Mouse (Mus musculus) gastrocnemius, adult 18-20 months (tissue): ENCODE measurements around the gene Zcchc14. TPM values are rescaled to one million over a fixed set of nuclear protein-coding genes. Genes with fewer than 3 reads are reported as not detected.
A peak's percentile ranks its signal among the peaks of the same experiment; 100 is the strongest.

Source experiments
- DNase-seq: peaks from one replicate; pipeline ENCODE4 v3.0.0; 2021; ENCODE audit warnings: low spot score
- long read RNA-seq, 2 experiments: library from polyadenylated mRNA; stranded (forward); transcript quantifications; one replicate each; pipeline ENCODE4 v2.0.0; 2021
- total RNA-seq, 2 experiments: library from RNA; stranded (reverse); gene quantifications; 2 replicates each; pipeline ENCODE4 v1.2.3; 2021

Gene Zcchc14
- 10 to 100 TPM; 15.6 to 17.1 TPM for total RNA-seq
- long read RNA-seq, experiment 1, partial matches to known transcripts = 3 of 8 reads
- long read RNA-seq, experiment 1, other reads (novel, unspliced or antisense) = 5 of 8 reads
- long read RNA-seq, experiment 2, full-length matches to known transcripts = 3 of 6 reads
- long read RNA-seq, experiment 2, partial matches to known transcripts = 2 of 6 reads
- long read RNA-seq, experiment 2, other reads (novel, unspliced or antisense) = 1 of 6 reads

DNA sequence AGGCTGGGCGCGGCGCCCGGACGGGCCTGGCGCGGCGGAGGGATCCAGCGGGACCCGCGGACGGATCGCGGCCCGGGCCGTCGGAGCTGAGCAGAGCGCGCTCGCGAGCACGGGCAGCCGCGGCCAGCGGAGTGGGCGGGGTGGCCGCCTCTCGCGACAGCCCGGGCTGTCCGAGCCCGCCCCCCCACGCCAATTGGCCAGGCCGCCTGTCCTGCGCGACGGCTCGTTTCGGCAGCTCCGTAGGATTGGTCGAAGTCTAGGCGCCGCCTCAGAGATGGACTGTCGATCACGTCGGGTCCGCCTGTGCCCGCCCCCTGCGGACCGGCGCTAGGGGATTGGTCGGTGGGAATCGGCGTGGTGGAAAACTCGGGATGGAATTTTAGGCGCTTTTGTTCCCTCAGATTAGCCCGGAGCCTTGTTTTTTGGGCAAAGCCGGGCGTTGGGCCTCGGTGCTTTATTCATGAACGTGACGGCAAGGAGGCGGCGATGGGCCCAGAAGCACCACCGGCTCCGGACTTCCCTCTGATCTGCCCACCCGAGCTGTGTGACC, at the start of gene Zcchc14:
Gene Zcchc14, minus strand, starts transcription at position 128 of the 550 bp plus-strand sequence.
- DNase-seq = peak; percentile 98

DNA sequence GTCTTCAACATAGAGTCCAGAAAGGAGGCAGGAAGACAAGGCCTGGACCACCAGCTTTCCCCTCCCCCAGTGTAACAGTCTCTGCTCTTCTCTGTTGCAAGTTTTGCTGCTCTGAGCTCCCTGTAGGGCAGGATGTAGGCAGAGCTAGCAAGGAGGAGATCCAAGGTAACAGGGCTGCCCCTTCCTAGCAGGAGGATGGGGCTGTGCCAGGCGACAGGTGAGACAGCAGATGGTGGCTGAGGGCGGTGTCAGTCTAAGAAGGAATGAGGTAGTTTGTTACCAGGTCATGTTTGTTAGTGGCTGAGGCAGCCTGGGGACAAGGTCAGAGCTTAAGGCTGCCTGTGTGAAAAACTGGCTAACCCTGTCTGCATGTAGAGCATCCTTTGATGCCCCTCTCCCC, 47.2 kb upstream of the Zcchc14 start:
- DNase-seq = no peak

DNA sequence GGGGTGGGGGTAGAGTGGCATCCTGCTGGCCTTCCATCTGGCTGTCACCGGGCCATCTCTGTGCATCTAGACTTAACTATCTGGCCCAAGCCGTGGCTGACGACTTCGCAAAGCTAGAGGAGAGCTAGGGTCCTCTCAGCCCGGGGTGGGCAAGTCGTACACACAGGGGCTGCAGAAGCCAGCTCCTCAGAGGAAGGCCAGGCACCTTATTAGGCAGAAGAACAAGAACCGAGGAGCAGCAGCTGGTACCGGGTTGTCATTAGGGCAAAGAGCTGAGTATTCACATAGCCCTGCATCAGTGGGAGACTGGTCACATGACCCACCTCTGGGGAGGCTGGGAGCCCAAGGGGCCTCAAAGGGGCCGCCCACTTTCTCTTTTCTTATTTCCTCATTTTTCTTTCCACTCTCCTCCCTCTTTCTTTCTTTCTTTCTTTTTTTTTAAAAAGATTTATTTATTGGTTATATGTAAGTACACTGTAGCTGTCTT, 46.0 kb upstream of the Zcchc14 start:
- no peak for DNase-seq

DNA sequence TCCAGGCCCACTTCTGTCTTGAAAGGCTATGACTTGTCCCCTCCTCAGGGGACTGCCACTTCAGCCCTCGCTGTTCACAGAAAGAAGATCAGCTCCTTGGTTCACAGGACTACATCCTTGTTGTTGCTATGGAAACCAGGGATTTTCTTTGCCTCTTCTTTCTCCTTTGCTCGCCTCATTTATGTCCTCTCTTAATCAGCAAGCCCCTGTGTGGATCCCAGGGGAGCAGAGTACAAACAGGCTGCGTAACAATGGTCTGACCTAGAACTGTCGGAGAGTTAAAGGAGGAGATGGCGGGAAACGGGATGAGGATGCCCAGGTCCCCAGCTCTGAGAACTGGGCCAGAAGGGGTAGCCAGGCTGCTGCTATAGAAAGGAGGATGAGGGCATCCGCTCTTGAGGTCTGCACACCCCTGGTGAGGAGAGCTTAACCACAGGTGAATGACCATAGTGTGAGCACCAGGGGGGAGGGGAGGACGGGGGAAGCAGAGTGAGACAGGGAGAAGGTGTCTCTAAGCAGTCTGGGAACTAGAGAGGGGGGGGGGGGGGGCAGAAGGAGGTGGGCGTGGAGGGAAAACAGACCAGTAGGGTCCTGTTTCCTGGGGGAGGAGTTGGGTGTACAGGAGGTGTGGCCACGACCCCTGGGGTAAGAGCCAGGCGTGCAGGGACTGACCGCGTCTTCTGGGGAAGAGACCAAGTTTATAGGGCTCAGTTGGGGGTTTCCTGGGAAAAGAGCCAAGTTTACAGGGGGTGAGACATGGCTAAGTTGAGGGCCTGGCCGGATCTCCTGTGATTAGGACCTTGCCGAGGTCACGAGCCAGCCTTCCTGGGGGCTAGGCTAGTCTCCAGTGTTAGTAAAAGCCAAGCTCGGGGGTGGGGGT, 45.3 kb upstream of the Zcchc14 start:
- DNase-seq = no peak

DNA sequence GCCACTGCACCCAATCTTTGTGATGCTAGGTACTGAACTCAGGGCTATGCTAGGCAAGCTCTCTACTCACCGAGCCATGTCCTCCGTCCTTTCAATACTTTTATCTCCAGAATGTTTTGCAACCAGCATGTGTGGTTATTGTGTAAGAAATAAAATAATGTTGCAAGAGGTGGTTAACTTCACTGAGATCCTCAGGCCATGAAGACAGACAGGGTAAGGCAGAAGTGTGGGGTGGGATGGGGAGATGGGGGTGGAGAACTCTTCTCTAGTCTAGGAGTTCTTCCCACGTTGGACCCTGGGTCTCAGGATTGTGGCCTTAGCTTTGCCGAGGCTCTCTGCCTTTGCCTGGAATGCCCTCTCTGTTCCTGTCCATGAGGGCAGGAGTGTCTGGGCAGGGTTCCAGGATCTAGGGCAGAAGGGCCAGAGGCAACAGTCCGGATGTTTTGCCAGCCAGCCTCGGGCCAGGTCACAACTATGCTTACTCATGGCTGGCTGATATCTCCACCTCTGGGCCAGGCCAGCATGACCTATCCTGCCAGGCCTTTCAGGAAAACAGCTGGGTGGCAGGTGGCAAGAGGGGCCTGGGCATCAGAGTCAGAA, 43.0 kb upstream of the Zcchc14 start:
- peak; percentile 71 for DNase-seq

DNA sequence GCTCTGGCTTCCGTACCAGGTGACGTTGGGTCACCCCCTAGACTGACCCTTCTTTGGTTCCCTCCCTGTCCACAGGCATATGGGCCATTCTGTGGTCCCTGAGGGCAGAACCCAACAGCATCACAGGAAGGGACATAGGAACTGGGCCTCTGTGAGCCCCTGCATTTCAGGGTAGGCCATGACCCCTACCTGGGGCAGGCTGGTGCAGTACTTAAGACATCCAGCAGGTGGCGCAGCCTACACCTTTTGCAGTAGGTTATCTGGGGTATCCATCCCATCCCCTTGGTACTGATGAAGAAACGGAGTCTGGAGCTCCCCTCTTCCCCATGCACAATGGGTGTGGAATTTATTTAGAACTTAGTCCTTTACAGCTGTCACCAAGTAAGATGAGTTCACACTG, 41.8 kb upstream of the Zcchc14 start:
- DNase-seq = peak; percentile 48

DNA sequence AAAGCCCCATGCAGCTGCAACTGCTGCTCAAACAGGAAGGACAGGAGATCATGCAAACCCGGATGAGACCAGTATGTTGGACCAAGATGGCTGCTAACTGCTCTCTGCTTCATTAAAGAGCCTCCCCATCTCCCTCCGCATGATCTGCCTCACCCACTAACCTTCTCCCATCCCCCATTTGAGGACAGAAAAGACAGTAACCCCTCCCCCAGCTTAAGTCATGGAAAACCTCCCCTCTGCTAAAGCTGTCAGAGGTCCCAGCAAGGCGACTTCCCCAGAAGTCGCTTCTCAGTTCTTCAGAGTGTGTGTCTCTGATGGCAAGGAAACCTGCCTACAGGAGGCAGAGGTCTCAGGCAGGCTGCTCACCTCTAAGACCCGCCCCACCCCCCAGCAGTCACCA, 35.8 kb upstream of the Zcchc14 start:
- DNase-seq = no peak

DNA sequence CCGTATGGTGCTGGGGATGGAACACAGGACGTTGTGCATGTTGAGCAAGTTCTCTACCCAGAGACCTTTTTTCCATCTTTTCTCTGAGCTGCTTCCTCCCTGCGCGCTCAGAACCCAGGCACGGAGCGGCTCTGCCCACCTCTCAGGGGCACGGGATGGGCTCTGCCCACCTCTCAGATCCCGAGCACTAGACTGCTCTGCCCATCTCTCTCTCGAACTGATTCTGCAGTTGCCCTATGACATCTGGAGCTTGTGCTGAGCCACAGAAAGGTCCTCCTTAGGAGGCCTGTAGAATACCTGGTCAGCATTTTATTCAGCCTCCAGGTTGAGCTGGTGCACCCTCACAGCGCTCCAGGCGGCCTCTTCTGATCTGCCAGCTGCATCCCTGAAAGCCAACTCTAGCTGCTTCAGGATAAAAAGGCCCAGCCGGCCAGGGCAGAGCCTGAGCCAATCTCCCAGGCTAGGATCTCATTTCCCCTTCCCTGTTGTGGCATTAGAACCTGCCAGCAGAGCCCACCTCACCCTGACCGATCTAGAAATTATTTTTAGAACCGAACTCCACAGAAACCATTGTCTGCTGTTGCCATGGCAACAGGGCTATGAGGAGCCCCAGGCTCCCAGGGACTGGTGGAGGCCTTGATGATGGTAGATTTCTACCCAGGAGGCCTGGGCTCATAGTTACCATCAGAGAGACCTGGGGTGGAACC, 34.9 kb upstream of the Zcchc14 start:
- no peak for DNase-seq

DNA sequence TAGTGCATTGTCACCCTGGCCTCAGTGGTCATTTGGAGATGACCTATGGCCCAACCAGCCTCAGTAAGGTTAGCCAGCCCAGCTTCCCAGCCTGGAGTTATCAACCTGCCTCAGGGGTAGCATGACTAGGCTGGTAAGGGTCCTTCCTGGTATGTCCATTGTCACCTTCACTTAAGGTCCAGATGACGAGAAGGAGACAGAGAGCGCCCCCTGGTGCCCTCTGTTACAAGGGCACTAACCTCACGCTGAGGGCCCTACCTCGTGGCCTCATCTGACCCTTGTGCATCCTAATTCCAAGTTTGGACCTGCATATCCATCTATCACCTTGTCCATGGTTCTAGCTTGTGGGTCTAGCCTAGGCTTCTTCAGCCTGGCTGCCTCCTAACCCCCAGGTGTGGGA, 32.7 kb upstream of the Zcchc14 start:
- peak; percentile 61 for DNase-seq

DNA sequence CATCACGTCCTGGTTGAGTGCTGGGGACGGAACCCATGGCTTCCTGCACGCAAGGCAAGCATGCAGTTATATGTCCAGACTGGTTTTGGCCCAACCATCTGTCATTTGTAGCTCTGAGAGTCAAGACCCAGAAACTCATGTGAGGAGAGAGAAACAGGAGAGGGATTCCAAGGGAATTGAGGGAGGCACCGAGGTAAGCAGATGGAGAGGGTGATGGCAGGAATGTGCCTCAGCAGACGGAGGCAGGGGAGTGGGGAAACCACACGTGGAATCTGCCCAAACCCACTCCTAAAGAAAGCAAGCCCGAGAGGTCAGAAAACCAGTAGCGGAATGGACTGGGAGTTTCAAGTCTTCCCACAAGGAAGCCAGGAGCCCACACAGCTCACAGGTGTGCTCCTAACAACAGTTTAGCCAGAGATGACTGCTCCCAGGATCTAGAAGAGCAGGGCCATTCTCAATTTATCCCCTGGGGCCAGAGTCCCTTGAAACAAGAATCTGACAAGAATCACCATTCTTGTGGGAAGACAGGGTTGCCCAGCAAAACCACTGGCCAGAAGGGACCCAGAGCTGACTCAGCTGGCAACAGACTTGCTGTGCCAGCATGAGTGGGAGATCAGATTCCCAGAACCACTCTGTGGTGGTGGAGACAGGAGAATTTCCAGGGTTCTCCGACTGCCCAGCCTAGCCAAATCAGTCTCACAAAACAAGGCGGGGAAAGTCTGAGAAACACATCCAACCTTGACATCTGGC, 30.6 kb upstream of the Zcchc14 start:
- no peak for DNase-seq

DNA sequence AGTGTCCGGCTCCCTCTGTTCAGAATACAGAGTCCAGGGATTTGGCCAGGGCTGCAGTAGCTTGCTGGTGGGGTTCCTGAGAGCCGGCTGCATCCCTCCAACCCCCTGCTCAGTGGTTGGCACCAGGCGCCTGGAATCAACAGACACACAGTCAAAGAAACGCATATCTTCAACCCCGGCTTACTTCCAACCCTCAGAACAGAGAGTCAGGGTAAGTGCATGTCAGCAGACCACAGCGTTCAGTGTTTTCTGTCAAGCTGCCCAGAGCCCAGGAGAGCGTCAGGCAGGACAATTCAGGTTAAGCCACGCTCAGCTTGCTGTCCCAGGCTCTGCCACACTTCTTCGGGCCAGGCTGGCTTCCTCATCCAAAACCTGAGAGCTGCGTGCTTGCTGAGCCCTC, 28.8 kb upstream of the Zcchc14 start:
- DNase-seq = no peak

DNA sequence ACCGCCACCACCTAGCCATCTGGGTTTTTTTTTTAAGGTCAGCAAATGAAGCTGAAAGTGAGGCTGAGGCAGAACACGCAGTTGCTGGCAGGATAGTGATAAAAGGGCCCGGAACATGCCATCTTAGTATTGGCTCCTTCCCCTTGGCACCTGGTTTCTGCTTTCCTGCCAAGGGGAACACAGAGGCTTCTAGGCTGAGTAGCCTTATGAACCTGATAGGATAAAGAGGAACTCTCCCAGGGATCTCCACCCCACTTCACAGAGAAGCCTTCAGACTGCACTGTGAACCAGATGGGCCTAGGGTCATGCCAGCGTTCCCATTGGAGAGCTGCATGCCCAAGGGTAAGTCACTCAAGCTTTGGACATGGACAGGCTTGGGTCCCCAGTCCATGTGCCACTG, 28.2 kb upstream of the Zcchc14 start:
- no peak for DNase-seq

DNA sequence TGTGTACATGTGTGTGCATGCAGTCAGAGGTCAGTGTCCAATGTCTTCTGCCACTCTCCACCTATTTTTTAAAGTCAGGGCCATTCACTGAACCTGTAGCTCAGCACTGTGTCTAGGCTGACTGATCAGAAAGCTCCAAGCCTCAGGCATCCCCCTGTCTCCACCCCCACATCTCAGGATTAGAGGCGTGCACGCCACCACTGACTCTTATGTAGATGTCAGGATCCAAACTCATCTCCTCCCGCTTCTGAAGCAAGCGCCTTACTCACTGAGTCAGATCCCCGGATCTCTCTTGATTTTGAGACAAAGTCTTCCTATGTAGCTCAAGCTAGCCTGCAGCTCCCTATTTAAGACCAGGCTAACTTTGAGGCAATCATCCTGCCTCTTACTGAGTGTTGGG, 26.0 kb upstream of the Zcchc14 start:
- DNase-seq = no peak

DNA sequence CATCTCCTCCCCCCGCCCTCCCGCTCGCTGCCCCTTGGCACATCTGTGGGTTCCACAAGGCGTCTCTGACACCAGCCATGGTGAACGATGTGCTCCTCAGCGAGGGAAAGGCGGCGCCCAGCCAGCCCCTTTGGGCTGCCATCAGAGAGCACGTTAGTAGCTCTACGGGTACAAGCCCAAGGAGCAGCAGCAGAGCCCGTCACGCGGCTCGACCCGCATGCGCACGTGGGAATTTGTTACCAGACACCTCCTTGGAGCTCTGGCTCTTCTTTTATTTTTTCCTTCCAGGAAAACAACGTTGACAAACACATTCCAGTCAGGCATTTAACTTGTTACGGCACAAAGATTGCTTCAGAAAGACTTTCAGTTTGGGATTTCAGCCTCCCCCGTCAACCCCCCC, 23.0 kb upstream of the Zcchc14 start:
- peak; percentile 76 for DNase-seq

DNA sequence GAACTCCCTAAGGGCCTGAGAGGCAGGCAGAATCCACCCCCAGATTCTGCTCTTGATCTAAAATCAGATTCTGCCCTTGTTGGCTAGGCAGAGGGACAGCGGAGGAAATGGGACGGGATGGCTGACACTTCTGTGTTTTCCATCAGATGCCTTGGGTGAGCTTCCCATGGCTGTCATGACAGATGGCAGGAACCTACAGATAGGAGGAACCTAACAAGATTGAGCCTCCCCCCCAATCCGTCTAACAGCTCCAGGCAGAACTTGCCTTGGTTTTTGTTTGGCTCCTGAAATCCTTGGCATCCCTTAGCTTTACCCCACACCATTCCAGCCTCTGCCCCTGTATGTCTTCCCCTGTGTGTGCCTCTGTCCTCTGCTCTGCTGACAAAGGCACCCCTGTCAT, 22.5 kb upstream of the Zcchc14 start:
- DNase-seq = no peak

DNA sequence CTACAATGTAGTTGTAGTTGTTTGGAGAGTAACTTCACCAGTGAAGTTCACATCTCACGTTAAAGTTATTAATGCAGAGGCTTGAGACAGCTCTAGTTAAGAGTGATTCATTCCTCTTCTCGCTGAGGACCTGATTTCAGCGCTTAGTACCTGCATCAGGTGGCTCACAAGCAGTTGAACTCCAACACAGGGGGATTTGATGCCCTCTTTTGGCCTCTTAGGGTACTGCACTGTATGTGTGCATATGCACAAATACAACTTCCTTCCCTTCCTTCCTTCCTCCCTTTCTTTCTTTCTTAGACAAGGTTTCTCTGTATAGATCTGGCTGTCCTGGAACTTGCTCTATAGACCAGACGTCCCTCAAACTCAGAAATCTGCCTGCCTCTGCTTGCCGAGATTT, 21.8 kb upstream of the Zcchc14 start:
- DNase-seq = no peak

DNA sequence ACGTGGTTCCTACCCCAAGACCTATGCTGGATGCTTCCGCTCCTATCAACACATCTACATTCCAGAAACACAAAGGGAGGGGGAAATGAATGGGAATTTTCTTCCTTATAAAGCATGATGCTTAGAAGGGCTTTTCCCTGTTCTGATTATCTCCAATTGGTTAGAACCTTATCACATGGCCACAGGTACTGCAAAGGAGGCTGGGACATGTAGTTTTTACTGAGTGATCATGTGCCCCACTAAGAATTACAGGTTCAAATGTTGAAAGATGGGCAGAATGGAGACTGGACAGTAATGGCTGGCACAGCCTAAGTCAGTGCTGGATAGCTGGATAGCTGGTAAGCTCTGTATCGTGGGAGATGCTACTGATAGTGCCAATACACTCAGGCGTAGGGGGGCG, 21.2 kb upstream of the Zcchc14 start:
- DNase-seq = peak; percentile 37

DNA sequence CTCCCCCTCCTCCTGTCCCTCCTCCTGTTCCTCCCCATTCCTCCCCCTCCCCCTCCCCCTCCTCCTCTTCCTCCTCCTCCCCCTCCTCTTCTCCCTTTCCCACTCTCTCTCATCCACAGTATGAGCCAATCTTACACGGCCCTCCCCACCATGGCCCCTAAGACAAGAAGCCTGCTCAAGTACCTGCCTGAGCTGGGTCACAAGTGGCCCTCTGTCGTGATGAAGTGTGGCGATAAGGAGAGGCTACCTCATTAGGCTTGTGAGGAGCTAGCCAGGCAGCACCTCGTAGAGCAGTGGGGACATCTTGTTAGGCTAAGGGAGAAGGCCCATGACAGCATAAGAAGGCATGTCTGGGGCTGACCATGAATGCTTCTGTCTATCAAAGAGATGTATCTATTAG, 20.5 kb upstream of the Zcchc14 start:
- no peak for DNase-seq

DNA sequence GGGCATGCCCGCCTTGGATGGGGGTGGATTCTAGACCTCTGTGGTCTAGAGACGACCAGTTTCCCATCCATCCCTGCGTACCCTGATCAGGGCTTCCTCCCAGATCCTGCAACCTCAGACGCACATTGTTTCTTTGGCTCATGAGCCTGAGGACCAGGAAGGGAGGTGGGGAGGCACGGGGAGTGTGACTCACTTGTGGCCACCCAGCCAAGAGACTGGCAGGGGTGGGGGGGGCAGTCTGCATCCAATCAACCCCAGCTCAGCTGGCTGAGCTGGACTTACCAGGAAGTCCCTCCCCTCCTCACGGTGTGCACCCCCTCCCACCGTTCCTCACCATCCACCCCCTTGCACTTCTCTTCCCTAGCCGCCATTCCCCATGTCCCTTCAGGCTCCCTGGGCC, 16.5 kb upstream of the Zcchc14 start:
- no peak for DNase-seq

DNA sequence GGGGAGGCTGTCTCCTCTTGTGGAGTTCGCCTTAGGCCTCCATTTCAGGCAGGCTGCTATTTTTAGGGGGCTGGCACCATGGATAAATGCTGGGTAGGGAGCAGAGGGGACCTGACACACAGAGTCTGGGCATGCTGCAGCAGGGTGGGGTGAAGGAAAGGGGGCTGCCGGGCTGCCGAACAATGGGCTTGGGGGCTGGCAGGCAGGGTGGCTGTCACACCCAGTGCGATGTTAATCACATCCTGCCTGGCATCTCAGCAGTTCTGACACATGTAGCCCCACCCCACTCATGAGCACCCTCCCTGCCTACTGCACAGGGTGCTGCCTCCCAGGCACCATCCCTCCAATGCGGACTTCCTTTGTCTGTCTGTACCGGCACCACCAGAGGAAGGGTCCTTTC, 15.9 kb upstream of the Zcchc14 start:
- no peak for DNase-seq
